Mouse (Mus musculus) lung, postnatal 0 days (tissue): Measurements from ENCODE around the gene Gm128.

Experiments used
- CTCF ChIP-seq: IDR thresholded peaks from 2 replicates; pipeline ENCODE4 v1.5.1; 2016; ENCODE audit warnings: antibody characterized with exemption, mild to moderate bottlenecking
- EP300 ChIP-seq: IDR thresholded peaks from 2 replicates; pipeline ENCODE4 v1.6.1; 2016; ENCODE audit warnings: antibody characterized with exemption, mild to moderate bottlenecking, control low read depth

GRCm38 (mm10) chr3:95227214-95227613 lies 14.2 kb downstream of the Gm128 start:
- TF ChIP-seq CTCF: no peak
- TF ChIP-seq EP300: no peak
